Mouse (Mus musculus): Measurements from ENCODE around the gene Gm8994. TPM values are rescaled to one million over a fixed set of nuclear protein-coding genes. Genes with fewer than 3 reads are reported as not detected.

The Gm8994 gene
- polyA plus RNA-seq, 1 experiment: not detected

DNA sequence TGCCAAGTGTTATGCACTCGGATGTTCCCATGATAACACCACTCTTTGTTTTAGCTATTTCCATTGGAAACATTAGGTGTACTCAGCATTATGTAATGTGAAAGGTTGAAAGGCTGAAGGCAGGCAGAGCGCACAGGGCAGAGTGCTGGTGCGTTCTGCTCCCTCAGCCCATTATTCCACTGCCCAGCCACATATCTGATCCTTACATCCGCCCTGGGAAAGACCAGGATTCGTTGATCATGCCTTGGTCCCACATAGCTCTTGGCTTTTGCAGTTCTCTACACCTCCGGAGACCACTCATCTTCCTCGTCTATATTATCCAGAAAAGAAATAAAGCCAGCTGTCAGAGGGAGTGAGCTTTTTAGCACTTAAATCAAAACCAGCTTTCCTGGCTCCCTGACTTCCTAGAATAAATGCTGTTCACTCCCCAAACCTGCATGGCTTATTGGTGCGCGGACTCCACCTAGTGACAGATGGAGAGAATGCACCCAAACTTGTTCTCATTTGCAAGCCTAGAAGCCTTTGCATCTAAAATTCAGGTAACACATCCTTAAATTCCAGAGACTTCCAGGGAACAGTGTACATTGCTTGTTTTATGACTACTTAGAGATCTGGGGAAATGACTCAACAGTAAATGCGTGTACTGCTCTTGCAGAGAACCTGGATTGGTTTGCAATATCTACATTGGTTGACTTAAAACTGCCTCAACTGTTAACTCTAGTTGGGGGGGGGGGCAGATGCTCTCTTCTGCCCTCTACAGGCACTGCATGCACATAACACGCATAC lies 26.3 kb downstream of the Gm8994 start:
- Histone ChIP-seq H3K4me3 (ENCODE audit: extremely low read depth, insufficient read depth, insufficient read length) (no peak overlapping the region), H3K36me3 (ENCODE audit: control insufficient read depth, insufficient read depth, low read length) (no peaks in the 10 kb centered on the region), H3K27me3 (ENCODE audit: control insufficient read depth, insufficient read depth, low read length) (no peaks in the 10 kb centered on the region), H3K4me1 (ENCODE audit: control insufficient read depth, insufficient read depth, insufficient read length) (no peaks in the 10 kb centered on the region), H3K27ac (ENCODE audit: insufficient read depth, low read length) (no peak overlapping the region)
- DNase-seq (ENCODE audit: low read depth in 1 of 2, low spot score in 2 of 2): peak in 1 of 2 experiments; percentile 14
- TF ChIP-seq POLR2A (IDR thresholded peaks at IDR 0.05; ENCODE audit: low read depth, low read length): no peak
- TF ChIP-seq CTCF (IDR thresholded peaks at IDR 0.05; ENCODE audit: extremely low read depth, insufficient read depth, insufficient read length, insufficient replicate concordance): peak; percentile 10; the same call in 1 of the 2 replicates
- 44% methylated on average over 11 of the region's 11 CpGs for WGBS

DNA sequence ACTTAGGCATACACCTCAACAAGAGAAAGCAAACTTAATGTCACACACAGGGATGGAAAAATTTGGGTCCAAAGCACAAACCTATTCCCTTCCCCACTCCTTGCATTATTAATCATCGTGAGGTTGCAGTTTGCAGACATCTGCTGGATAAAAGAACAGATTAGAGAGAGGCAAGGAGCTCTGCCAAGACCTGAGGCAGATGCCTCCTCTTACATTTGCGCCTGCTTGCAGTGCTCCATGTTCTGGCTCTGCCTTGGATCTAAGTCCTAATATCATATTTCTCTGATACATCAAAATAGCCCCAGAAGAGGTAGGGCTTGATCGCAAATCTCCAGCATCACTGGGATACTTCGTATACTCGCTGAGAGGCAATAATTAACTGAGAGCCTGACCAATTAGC lies 31.1 kb downstream of the Gm8994 start:
- H3K4me1 ChIP-seq (ENCODE audit: control insufficient read depth, insufficient read depth, insufficient read length): no peaks in the 10 kb centered on the region
- DNase-seq (ENCODE audit: low read depth in 1 of 2, low spot score in 2 of 2): no peak
- 85% methylated on average over 5 of the region's 5 CpGs for WGBS
- H3K27ac ChIP-seq (ENCODE audit: insufficient read depth, low read length): no peak overlapping the region
- TF ChIP-seq POLR2A (IDR thresholded peaks at IDR 0.05; ENCODE audit: low read depth, low read length) (no peak), CTCF (IDR thresholded peaks at IDR 0.05; ENCODE audit: extremely low read depth, insufficient read depth, insufficient read length, insufficient replicate concordance) (no peak)
- no peaks in the 10 kb centered on the region for H3K36me3 ChIP-seq (ENCODE audit: control insufficient read depth, insufficient read depth, low read length)
- H3K27me3 ChIP-seq (ENCODE audit: control insufficient read depth, insufficient read depth, low read length): no peaks in the 10 kb centered on the region
- H3K4me3 ChIP-seq (ENCODE audit: extremely low read depth, insufficient read depth, insufficient read length): no peak overlapping the region

DNA sequence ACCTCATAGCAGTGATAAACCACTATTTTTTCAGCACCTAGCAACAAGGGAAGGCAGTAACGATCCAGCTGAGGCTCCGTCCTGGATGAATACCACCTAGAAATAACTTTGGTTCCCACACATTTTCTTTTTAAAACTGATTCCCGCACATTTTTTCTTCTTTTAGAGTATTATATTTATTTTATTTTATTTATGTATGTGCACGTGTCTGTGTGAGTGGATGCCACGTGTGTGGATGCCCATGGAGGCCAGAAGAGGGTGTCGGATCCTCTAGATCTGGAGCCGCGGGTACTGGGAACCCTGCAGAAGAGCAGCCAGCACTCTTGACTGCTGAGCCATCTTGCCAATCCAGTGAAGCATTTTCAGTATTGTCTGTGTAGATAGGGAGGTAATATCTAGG lies 36.0 kb downstream of the Gm8994 start:
- TF ChIP-seq POLR2A (IDR thresholded peaks at IDR 0.05; ENCODE audit: low read depth, low read length) (no peak), CTCF (IDR thresholded peaks at IDR 0.05; ENCODE audit: extremely low read depth, insufficient read depth, insufficient read length, insufficient replicate concordance) (no peak)
- no peak for DNase-seq (ENCODE audit: low read depth in 1 of 2, low spot score in 2 of 2)
- WGBS: 90% methylated on average over 8 of the region's 8 CpGs

DNA sequence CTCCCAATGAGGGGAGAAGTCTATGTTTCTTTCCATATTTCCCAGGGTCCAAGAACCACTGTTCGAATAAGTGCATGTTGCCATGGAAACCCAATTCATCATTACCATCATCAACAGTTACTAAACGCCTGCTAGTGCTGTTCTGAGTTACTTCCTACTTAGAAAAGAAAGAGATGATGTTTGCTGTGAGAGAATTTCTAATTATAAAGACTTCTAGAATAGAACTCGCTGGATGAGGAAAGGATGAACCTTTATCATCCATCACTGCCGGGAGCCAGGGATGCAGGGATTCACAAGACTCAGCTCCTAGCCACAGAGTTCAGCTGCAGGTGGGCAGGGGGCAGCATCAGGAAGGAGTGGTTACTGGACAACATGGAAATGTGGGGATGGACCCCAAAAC lies 36.7 kb downstream of the Gm8994 start:
- H3K27me3 ChIP-seq (ENCODE audit: control insufficient read depth, insufficient read depth, low read length): no peaks in the 10 kb centered on the region
- TF ChIP-seq CTCF (IDR thresholded peaks at IDR 0.05; ENCODE audit: extremely low read depth, insufficient read depth, insufficient read length, insufficient replicate concordance) (no peak), POLR2A (IDR thresholded peaks at IDR 0.05; ENCODE audit: low read depth, low read length) (no peak)
- H3K4me1 ChIP-seq (ENCODE audit: control insufficient read depth, insufficient read depth, insufficient read length): no peaks in the 10 kb centered on the region
- WGBS: 78% methylated on average over 4 of the region's 4 CpGs
- no peak overlapping the region for H3K27ac ChIP-seq (ENCODE audit: insufficient read depth, low read length)
- DNase-seq (ENCODE audit: low read depth in 1 of 2, low spot score in 2 of 2): no peak
- H3K36me3 ChIP-seq (ENCODE audit: control insufficient read depth, insufficient read depth, low read length): no peaks in the 10 kb centered on the region
- no peak overlapping the region for H3K4me3 ChIP-seq (ENCODE audit: extremely low read depth, insufficient read depth, insufficient read length)

More for the DNA sequence above, 36.0 kb downstream of the Gm8994 start:
- Histone ChIP-seq H3K27me3 (ENCODE audit: control insufficient read depth, insufficient read depth, low read length) (no peaks in the 10 kb centered on the region), H3K36me3 (ENCODE audit: control insufficient read depth, insufficient read depth, low read length) (no peaks in the 10 kb centered on the region), H3K27ac (ENCODE audit: insufficient read depth, low read length) (no peak overlapping the region), H3K4me3 (ENCODE audit: extremely low read depth, insufficient read depth, insufficient read length) (no peak overlapping the region), H3K4me1 (ENCODE audit: control insufficient read depth, insufficient read depth, insufficient read length) (no peaks in the 10 kb centered on the region)

DNA sequence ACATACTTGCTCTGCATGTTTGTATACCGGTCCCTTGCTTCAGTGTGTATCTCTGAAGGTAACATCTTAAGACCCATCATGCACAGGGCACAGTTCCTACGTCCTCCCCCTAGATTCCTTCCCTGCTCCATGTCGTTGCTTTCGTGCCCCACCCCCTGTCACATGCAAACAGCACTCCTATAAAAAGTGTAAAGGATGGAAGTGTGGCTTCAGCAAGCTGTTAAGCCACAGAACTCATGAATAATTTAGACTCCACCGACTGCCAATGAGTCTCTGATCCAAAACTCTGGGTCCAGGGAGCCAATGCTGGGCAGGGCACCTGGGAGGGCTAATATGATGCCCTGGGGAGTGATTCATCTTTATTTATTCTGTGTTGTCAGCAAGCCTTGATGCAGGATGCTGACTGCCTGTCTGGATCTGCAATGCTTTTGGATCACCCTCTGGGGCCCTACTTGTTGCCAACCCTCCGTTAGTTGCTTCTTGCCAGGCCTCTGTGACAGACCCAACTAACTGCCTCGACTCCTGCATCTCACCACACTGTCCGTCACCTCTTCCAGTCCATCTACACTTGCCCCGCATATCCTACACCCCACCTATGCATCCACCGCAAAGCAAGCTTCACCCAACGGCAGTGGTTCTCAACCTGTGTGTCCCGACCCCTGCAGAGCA lies 37.2 kb downstream of the Gm8994 start:
- WGBS: 80% methylated on average over 12 of the region's 12 CpGs
- no peak for TF ChIP-seq POLR2A (IDR thresholded peaks at IDR 0.05; ENCODE audit: low read depth, low read length)
- Histone ChIP-seq H3K4me3 (ENCODE audit: extremely low read depth, insufficient read depth, insufficient read length) (no peak overlapping the region), H3K27me3 (ENCODE audit: control insufficient read depth, insufficient read depth, low read length) (no peaks in the 10 kb centered on the region), H3K4me1 (ENCODE audit: control insufficient read depth, insufficient read depth, insufficient read length) (no peaks in the 10 kb centered on the region), H3K27ac (ENCODE audit: insufficient read depth, low read length) (no peak overlapping the region), H3K36me3 (ENCODE audit: control insufficient read depth, insufficient read depth, low read length) (no peaks in the 10 kb centered on the region)
- DNase-seq (ENCODE audit: low read depth in 1 of 2, low spot score in 2 of 2): no peak

DNA sequence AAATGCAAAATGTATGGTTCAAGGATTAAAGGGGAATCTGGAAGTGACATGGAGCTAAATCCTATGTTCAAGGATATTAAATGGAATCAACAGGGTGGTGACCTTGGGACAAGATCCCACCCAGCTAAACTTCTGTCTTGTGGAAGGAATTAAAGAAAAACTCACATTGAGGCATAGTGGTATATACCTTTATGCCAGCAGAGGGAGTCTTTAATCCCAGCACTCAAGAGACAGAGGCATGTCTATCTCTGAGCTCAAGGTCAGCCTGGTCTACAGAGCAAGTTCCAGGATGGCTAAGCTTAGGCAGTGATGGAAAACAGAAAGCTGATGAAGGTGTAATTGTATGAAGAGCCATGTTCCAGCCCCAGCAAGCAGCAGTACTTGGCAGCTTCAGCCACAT lies 48.8 kb downstream of the Gm8994 start:
- no peaks in the 10 kb centered on the region for H3K36me3 ChIP-seq (ENCODE audit: control insufficient read depth, insufficient read depth, low read length)
- TF ChIP-seq CTCF (IDR thresholded peaks at IDR 0.05; ENCODE audit: extremely low read depth, insufficient read depth, insufficient read length, insufficient replicate concordance) (no peak), POLR2A (IDR thresholded peaks at IDR 0.05; ENCODE audit: low read depth, low read length) (no peak)
- H3K27ac ChIP-seq (ENCODE audit: insufficient read depth, low read length): no peak overlapping the region
- no peaks in the 10 kb centered on the region for H3K4me1 ChIP-seq (ENCODE audit: control insufficient read depth, insufficient read depth, insufficient read length)
- no peaks in the 10 kb centered on the region for H3K27me3 ChIP-seq (ENCODE audit: control insufficient read depth, insufficient read depth, low read length)
- no peak overlapping the region for H3K4me3 ChIP-seq (ENCODE audit: extremely low read depth, insufficient read depth, insufficient read length)
- no peak for DNase-seq (ENCODE audit: low read depth in 1 of 2, low spot score in 2 of 2)

Other genes with a start within 250 kb of the Gm8994 start
- 0.01 TPM in 1 of 2 replicates, not detected in the other for gene Grin2b, start 154.0 kb upstream of the Gm8994 start, polyA plus RNA-seq (2012; rRNA removed)
- gene E330021D16Rik, start 88.0 kb downstream of the Gm8994 start, polyA plus RNA-seq (2012; rRNA removed): 0.14 TPM in 1 of 2 replicates, not detected in the other
- 30.3 and 32.5 TPM in 2 replicates for gene Atf7ip, start 178.6 kb downstream of the Gm8994 start, polyA plus RNA-seq (2012; rRNA removed)

All from spleen, adult 2 months (tissue).